Mouse (Mus musculus) A20 (cell line): ENCODE measurements around the gene Slc26a1.

Source experiments
- DNase-seq: peaks from one replicate; pipeline ENCODE4 v3.0.0-alpha.2; 2011; ENCODE audit warnings: low read depth, low spot score

The Slc26a1 gene

GRCm38 (mm10) chr5:108675251-108675816 lies at the start of gene Slc26a1:
Gene Slc26a1 (minus strand): TSS chr5:108675569.
- DNase-seq, result no peak

GRCm38 (mm10) chr5:108724006-108724405 lies 48.6 kb upstream of the Slc26a1 start:
- DNase-seq, result no peak

DNA sequence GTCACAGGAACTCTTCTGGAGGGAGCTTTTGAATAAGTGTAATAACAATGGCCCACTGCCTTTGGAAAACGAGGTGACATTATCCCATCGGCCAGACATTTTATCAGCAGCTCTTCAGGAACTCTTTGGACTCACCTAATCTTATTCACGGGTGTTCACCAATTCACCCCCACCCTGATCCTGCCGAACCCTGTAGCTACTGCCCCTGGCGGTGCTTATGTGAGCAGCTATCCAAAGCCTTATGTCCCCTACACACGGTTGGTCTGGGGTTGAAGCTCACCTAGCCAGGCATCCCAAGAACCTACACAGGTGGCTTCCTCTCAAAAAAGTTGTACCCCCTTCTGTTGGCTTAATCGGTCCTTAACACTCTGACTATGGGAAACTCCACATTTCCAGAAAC lies 44.4 kb upstream of the Slc26a1 start:
- DNase-seq, result no peak

DNA sequence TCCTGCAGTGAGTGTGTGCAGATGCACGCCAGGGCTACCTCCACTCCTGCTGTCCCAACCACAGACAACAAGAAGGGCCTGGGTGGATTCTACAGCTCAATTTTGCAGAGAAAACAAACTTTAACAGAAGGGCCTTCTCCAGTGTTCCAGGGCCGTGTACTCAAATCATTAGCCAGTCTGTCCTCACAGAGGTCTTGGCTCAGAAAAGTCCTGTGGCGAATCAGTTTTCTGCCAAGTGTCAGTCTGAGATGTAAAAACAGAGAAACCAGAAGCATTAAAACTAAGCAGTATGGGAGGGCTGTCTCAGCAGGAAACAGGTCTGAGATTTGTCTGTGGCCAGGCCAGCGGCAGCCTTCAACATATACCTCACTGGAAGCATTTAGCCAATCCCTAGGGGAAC lies 42.7 kb upstream of the Slc26a1 start:
- no peak for DNase-seq

DNA sequence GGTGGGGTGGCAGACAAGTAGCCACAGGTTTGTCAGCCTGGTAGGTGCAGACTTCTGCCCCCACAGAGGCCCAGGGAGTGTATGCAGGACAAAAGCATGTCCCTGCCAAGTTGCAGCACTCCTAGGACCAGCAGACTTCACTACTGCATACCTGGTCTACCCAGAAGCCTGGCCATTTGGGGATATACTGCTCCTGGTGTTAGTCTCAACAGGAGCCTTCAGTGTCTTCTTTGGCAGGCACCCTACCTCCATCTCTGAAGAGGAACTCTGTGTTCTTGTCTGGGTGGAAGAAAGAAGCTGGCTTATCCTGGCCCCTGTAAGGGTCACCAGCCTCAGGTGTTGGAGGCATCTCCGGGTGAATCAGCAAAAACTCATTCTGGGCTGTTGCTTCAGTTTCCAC lies 40.6 kb upstream of the Slc26a1 start:
- no peak for DNase-seq

DNA sequence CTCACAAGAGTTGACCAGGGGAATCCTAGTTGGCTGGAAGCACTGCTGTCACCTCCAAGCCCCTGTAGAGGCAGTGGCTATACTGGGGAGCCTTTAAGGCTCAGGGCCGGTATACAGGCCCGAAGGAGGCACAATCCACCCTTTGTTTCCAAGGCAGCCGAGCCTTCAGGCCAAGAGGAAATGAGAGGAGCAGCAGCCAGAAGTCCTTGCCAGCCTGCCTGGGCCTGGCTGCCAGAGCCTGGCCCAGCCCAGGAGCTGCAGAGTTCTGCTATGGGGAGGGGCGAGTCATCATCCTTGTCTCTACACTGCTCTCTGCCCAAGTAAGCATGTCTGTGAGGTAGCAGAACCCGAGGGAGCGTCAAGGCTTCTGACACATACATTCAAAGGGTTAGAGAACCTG lies 38.8 kb upstream of the Slc26a1 start:
- no peak for DNase-seq

DNA sequence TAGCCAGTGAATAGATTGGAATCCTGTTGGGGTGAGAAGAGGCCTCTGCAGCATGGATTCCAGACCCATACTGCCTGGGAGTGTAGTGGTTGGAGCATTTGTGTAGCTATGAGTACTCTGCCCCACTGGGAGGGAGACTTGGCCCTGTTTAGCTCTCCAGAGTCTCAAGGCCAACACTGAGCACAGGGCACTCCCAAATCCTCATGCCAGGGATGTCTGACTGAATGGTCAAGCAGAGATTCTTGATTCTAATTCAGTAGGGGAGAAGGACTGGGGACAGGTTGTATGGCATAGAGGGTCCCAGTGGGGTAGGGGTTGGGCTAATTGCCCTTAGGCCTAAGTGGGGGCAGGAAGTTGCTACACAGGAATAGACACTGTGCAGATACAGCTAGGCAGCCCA lies 38.3 kb upstream of the Slc26a1 start:
- DNase-seq, result no peak

- no peak for DNase-seq
These were observed 37.7 kb upstream of the Slc26a1 start for GRCm38 (mm10) chr5:108713096-108713495.

GRCm38 (mm10) chr5:108711968-108712367 lies 36.6 kb upstream of the Slc26a1 start:
- no peak for DNase-seq

- DNase-seq, result no peak
These were observed 33.8 kb upstream of the Slc26a1 start for GRCm38 (mm10) chr5:108708981-108709731.

DNA sequence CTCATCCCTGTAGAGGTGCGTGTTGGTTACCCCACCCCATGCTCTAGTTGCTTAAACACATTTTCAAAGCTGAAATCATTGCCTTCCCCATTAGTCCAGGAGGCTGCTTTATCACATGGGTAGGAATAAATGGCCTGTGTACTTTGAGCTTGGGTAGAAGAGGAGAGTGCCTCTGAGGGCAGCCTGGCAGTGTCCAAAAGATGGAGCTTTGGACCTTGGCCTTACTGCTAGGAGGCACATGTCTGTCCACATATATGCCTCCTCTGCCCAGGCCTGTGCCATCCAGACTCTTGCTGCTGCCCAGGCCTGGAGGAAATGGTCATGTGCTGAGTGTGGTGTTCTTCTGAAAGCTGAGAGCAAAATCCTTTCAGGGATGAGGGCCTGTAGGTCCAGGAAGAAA lies 33.0 kb upstream of the Slc26a1 start:
- DNase-seq, result no peak

DNA sequence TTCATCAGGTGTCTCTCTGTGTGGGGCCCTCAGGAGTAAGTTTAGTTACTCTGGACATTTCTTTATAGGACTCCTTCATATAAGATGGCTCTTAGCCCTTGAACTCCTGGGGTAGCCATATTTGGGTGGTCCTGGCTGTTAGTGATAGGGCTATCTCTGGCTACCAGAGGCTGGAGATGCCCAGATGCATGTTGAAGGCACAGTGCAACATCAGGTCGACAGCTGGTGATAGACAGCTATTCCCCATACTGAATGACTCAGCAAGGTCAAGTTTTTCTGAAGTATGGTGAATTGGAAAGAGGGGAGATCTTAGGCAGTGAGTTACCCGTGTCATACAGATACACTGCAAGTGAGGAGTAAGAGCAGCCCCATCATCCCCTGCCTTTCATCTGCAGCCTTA lies 32.4 kb upstream of the Slc26a1 start:
- no peak for DNase-seq

GRCm38 (mm10) chr5:108703754-108704626 lies 28.6 kb upstream of the Slc26a1 start:
- DNase-seq, result no peak

DNA sequence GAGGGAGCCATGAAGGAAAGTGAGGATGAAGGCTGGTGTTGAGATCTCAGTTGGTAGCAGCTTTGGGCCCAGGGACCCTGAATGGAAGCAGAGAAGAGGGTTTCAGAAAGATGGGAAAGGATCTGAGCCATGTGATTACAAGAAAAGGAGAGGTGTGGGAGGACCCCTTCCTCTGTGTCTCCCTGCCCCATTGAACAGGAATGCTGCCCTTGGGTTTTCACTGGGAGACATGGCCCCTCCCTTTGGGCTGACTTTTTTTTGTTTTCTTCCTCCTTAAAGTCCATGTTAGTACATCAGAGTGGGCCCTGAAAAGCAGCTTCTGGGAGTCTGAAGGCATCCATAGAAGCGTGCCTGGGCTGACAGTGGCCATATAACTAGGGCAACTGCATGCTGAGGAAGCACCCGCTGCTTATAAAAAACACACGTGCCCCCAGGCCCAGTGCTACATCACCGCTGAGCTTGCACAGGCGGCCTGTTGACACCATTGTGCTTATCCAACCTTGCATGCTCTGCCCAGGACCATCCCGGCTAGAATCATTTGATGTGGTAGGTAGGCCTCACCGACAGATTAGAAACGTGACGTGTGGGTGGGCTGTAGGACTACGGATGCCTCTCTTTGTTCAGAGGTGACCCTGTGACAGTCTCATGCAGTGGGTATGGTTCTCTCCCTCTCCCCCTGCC lies 26.1 kb upstream of the Slc26a1 start:
- no peak for DNase-seq

- DNase-seq, result no peak
These were observed 25.0 kb upstream of the Slc26a1 start for GRCm38 (mm10) chr5:108700346-108700745.

GRCm38 (mm10) chr5:108697341-108697753 lies 22.0 kb upstream of the Slc26a1 start:
- no peak for DNase-seq

GRCm38 (mm10) chr5:108696542-108696941 lies 21.2 kb upstream of the Slc26a1 start:
- DNase-seq, result no peak

DNA sequence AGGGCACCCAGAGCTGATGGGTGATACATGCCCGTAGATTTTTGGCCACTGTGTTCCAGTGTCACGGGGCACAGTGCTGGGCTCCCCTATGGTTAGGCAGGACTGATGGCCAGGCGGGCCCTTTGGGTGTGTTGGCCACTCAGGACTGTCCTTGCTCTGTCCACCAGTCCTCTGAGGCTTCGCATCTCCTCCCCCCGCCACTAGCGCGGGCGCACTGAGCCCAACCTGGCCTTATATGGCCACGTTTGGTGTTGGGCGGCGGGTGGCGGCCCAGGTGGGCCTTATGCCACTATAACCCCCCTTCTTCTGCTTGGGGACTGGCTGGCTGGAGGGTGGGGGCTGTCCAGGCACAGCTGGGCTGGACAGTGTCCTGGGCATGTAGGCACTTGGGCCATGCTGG lies 20.5 kb upstream of the Slc26a1 start:
- no peak for DNase-seq

DNA sequence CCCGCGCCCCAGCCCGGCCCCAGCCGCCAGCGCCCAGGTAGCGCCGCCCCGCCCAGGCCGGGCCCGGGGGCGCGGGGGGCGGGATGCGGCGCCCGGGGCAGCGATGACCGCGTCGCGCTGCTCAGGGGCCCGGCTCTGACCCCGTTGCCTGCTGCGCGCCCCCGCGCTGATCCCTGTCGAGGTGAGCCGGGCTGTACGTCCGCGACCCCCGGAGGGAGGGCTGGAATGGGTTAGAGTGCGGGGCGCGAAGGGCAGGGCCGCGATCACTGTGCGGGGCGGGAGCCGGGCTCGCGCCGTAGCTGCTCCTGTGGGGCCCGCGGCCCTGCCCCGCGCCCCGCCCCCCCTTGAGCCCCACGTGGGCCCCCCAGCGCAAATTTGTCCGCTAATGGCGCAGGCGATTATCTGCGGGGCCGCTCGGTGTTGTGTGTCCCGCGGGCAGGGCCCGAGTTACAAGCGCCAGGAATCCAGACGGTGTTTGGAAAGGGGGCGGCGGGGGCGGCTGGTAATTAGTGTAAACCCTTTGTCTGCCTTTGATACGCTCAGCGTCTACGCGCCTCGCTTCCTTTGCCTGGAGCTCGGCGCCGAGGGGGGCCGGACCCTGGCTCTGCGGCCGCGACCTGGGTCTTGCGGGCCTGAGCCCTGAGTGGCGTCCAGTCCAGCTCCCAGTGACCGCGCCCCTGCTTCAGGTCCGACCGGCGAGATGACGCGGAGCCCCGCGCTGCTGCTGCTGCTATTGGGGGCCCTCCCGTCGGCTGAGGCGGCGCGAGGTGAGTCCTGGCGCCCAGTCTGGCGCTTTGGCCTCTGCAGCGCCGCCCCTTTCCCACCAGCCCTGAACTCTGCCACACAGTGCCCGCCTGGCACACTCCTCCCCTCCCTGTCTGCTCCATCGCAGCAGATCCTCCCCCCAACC lies 19.2 kb upstream of the Slc26a1 start:
- peak; percentile 57 for DNase-seq

GRCm38 (mm10) chr5:108693872-108694288 lies 18.5 kb upstream of the Slc26a1 start:
- DNase-seq, result peak; percentile 94

- peak; percentile 69 for DNase-seq
These were observed 16.9 kb upstream of the Slc26a1 start, which contains the start of gene Fgfrl1 for GRCm38 (mm10) chr5:108692271-108692670. Gene Fgfrl1 (plus strand): TSS chr5:108692382.
